Mouse (Mus musculus) frontal cortex, adult (tissue): ENCODE results near the gene Nhlh2.

Source experiments
- ATAC-seq: cut with Nextera tagmentation; 2 replicates; pipeline ENCODE4 v1.9.2; 2017; ENCODE audit warnings: mild to moderate bottlenecking, moderate library complexity, mixed read lengths; ENCODE audit not compliant: low TSS enrichment

Gene Nhlh2

DNA sequence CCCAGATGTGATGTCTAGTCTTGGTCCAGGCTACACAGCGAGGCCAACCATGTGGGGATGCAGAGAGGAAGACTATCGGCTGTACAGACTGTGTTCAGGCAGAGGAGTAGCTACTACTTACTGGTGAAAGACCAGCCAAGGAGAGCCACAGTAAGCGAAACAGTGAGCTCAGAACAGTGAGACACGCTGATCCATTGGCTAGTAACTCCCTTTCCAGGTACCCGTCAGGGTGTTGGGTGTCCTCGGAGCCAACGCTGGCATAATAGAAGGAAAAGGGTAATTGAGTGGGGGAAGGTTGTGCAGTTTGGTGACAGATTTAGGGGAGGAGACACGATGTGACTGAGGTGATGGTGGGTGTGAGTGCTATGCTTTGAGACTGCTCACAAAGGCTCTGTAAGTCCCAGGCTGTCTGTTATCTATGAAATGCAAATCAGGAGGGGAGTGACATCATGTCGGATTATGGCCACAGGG is 15.1 kb downstream of the Nhlh2 start:
- no peak for ATAC-seq

- no peak for ATAC-seq
Measured at GRCm38 (mm10) chr3:102025659-102026058, 15.8 kb downstream of the Nhlh2 start.

DNA sequence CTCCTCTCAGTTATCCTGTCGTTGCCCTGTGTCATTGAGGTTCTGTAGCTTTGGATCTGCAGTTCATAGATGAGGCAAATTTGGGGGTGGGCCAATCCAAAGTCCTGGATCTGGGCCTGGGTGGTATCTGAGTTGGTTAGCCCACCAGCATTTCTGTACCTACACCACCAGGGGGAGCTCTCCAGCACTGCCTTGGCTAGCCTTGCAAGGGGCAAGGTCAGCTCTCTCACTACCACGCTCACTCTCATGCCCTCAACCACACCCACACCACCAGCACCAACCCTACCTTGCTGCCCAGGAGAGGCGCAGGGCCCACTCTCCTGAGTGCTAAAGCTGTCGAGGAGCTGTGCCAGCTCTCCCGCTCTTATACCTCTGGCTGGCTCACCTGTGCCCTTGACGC is 18.0 kb downstream of the Nhlh2 start:
- no peak for ATAC-seq

DNA sequence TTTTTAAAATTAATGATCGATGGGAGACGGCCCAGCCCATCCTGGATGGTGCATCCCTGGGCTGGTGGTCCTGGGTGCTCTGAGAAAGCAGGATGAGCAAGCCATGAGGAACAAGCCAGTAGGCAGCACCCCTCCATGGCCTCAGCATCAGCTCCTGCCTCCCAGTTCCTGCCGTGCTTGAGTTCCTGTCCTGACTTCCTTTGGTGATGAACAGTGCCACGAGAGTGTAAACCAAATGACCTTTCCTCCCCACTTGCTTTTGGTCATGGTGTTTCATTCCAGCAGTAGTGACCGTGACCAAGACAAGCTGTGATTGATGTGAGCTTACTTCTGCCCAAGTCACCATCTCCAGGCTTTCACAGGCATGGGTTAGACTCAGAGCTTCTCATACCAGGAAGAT is 27.9 kb downstream of the Nhlh2 start:
- ATAC-seq: no peak

DNA sequence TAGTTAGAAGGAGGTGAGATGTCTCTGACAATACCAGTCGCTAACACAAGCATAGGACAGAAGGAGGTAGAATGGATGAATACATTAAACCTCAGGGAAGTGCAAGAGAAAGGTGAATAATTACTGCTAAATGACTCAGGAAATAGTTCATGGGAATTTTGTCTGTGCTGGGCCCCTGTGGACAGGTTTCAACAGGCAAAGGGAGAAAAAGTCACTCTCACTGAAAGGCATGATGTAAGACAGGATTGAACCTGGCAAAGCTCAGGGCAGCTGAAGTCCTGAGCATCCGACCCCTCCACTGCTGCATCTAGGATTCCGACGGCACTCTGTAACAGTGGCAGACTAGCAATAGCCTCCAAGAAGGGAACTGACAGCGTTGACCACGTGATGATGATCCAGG is 28.7 kb downstream of the Nhlh2 start:
- no peak for ATAC-seq

DNA sequence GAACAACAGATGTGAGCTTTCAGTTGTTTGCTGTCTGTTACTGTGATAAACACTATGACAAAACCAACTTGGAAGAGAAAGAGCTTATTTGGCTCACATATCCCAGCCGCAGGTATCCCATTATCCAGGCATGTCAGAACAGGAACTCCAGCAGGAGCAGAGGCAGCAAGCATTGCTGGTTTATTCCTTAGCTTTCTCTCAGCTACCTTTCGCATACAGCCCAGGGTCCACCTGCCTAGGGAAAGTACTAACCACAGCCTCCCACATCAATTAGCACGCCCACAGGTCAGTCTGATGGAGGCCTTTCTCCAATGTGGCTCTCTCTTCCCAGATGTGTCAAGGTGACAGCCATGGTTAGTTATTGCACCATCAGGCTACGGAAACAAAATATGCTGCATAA is 31.8 kb downstream of the Nhlh2 start:
- no peak for ATAC-seq

DNA sequence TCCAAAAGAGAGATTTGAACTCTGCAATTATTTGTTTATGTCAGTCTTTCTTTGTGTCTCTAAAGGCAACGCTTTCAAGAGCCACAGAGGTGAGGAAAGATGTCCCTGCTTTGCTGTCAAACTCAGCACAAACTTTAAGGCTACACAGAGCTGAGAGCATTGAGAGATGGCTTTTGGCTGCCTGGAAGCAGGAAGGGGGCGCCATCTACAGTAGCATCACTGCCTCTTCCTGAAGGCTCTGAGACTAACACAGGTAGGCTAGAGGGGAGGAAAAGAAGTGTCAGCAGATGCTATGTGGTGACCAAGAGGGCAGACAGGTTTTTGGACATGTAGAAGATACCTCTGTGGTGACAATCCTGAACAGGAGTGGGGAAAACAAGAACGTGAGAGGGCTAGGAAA is 35.2 kb downstream of the Nhlh2 start:
- 0 out of 2 replicates have a peak, but pooled peaks have one; percentile 59 for ATAC-seq

DNA sequence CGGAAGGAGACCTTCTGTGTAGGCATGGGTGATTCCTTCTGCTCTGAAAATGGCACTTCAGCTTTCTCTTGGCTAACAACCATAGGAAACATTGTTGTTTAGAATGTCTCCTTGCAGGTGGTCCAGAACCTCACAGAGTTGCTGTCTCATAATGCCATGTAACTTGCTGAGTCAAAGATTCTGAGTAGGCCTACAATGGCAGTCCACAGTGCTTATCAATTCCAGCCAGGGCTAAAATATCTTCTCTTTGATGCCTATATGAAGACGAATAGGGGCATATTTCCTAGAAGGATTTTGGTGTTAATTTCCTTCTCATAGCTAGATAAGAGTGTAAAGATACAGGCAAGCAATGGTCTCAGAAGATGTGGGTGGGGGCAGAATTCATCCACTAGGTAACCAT is 37.7 kb downstream of the Nhlh2 start:
- ATAC-seq: no peak

GRCm38 (mm10) chr3:102049207-102050104 is 39.6 kb downstream of the Nhlh2 start:
- ATAC-seq: no peak

DNA sequence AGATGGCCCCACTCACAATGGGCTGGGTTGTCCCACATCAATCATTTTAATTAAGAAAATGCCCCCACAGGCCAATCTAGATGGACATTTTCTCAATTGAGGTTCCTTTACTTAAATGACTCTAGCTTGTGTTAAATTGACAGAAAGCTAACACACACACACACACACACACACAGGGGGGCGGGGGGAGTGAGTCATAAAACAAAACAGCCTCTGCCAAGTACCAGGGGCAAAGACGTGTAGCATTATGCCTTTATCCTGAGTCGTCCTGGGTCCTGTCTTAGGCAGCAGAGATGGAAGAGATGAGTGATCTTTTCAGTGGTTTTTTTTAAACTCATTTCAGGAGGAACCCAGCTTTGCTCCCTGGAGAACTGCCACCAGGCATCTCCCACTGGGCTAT is 42.2 kb downstream of the Nhlh2 start:
- no peak for ATAC-seq

- no peak for ATAC-seq
Measured at GRCm38 (mm10) chr3:102053293-102053692, 43.4 kb downstream of the Nhlh2 start.

DNA sequence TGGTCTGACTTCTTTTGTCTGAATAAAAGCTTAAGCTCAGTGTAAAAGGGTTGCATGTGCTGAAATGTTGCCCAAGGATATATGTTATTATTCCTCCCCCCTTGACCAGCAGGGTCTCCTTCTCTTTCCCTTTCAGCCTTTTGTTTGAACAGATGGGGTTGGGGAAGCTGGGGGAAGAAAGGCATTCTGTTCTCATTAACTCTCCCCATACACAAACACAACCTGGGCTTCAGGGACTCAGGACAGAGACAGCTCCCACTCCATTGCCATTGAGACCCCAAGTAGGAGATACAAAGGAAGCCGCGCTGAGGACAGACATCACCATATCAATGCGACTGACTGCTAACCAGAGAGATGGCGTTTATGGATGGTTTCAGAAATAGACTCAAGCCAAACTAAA is 46.0 kb downstream of the Nhlh2 start:
- no peak for ATAC-seq

DNA sequence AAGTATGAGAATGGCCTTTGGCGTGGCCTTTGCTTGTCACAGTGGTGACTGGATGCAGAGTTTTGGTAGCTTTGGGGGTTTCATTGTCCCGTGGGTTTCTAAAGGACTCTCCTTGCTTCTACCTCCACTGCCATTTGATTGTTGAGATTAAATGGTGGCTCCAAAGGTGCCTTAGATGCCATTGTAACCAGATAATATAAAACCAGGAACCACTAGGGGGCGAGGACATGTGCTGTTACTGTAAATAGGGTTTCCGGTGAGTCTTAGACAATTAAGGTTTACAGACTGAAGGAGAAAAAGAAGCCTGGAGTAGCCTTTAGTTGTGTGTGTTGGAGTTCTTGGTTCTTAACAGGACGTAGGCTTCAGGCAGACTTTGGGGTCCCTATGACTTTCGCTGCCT is 50.2 kb downstream of the Nhlh2 start:
- no peak for ATAC-seq

DNA sequence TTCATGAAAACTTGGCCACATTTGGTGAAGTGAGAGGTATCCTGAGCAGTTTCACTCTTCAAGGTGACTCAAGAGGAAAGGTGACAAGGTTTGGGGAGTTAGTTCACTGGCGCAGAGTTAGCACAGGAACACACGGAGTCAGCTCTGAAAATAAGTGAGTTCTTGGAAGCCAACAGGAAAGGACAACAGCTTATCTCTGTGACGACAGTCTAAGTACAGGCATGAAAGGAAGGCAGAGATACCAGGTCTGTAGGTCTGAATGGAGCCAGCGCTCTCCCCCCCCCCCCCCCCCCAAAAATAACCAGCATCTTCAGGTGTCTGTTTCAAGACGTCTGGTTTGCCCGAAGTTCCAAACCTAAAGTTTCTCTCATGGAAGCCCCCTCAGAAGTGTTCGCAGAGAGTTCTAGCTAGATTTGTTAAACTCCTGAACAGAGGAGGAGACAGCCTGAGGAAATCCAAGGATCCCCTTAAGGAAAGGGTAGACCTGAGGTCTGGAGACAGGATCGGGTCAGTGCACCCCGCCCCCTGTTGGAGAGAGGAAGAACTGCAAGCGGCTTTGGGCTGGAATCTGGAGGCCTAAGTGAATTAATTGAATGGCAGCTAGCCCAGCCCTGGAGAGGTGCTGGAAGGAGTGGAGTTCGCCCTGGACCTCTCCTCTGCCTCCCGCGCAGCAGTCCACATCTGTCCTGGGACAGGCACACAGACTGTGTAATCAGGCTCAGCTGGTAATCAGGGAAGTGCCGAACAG is 52.2 kb downstream of the Nhlh2 start:
- ATAC-seq: peak; percentile 38; the same call in 1 of the 2 replicates

DNA sequence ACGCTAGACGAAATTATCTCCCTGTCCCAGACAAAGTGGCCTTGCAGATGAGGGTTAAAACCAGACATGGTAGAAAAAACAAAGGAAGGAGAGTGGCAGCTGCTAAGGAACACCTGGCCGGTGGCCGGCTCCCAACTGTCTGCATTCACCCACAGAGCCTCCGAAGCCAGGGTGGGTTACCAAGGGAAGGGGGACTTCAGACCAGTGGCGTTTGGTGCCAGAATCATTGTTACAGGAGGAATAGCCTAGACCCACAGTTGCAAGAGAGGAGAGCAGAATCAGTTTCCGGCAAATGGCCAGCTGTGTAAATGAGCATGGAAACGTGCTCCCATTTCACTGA is 52.8 kb downstream of the Nhlh2 start:
- ATAC-seq: no peak

GRCm38 (mm10) chr3:102063273-102064120 is 53.6 kb downstream of the Nhlh2 start:
- ATAC-seq: no peak

DNA sequence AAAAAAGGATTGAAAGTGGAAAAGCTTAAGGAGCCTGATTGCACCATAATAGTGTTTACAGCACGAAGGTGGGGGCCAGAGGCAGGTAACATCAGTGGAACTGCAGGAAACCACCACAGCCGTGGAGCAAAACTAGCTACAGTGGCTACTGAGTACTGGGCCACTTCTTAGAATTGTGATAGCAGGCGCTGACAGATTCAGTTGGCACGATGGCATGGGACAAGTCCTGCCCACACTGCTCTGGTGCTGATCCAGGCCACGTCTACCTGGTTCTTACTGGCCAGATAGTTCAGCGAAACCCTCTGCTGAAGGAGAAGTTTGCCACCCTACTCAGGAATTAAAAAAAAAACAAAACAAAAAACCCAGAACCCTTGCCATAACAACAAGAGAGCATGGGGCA is 54.7 kb downstream of the Nhlh2 start:
- no peak for ATAC-seq
